Mouse (Mus musculus) spleen, adult 2 months (tissue): ENCODE measurements at regions not wholly inside any gene's neighbourhood (a gene's known extent, or its start where the extent isn't known, plus 50 kb on each side); places are given as distances from the start of the nearest gene placed in this dataset.

ENCODE experiments used
- DNase-seq, 2 experiments: peaks; one replicate each; pipeline versions ENCODE4 v3.0.0 to v3.0.0-alpha.2; 2012 to 2021; ENCODE audit warnings: low spot score in 2 of 2, low read depth in 1 of 2
- H3K27ac ChIP-seq: fragments of 200-500 bp; 2 replicates; pipeline ENCODE4 v1.5.1; 2012; ENCODE audit warnings: low read length, inconsistent platforms; ENCODE audit not compliant: insufficient read depth
- H3K27me3 ChIP-seq: fragments of 200-500 bp; 2 replicates; pipeline ENCODE4 v1.6.1; 2012; ENCODE audit warnings: mild to moderate bottlenecking, moderate library complexity, low read length, inconsistent platforms; ENCODE audit not compliant: control insufficient read depth, insufficient read depth
- H3K36me3 ChIP-seq: fragments of 200-500 bp; 2 replicates; pipeline ENCODE4 v1.6.1; 2012; ENCODE audit warnings: mild to moderate bottlenecking, low read length, inconsistent platforms; ENCODE audit not compliant: control insufficient read depth, insufficient read depth
- H3K4me1 ChIP-seq: fragments of 200-500 bp; 2 replicates; pipeline ENCODE4 v1.6.1; 2011; ENCODE audit warnings: inconsistent platforms; ENCODE audit not compliant: control insufficient read depth, insufficient read depth, insufficient read length
- H3K4me3 ChIP-seq: fragments of 200-500 bp; 2 replicates; pipeline ENCODE4 v1.5.1; 2011; ENCODE audit warnings: mild to moderate bottlenecking, inconsistent platforms; ENCODE audit not compliant: insufficient read depth, insufficient read length; ENCODE audit errors: extremely low read depth
- CTCF ChIP-seq: fragments of 200-500 bp; IDR thresholded peaks from 2 replicates; pipeline ENCODE4 v1.5.1; 2011; ENCODE audit warnings: mild to moderate bottlenecking, inconsistent platforms; ENCODE audit not compliant: insufficient read depth, insufficient read length, insufficient replicate concordance; ENCODE audit errors: extremely low read depth
- POLR2A ChIP-seq: fragments of 200-500 bp; IDR thresholded peaks from 2 replicates; pipeline ENCODE4 v1.6.1; 2011; ENCODE audit warnings: low read depth, low read length, inconsistent platforms
- WGBS: fragments of 180-500 bp; shearing (Covaris S2); methylation state at CpG from one replicate; pipeline ENCODE4 v1.1.7; 2018; 5-methylcytosine and 5-hydroxymethylcytosine counted together

DNA sequence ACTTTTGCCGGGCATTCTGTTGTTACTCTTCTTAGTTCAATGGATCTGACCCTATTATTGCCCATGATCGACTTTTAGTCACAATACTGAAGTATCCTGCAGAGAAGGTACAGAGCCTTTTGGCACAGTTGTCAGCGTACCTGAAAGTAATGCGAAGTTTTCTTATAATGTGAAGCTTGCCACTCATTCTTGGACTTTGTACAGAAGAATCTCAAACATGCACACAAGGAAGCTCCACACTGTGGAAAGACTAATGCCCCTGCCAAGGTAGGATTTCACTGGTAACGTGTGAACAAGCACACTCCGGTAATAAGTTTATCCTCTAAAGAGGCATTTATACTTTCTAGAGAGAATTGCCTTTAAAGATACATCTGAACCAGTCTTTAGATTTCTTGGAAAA lies 108.8 kb downstream of the Gm9733 start:
- TF ChIP-seq POLR2A (no peak), CTCF (no peak)
- no peak overlapping the region for H3K27ac ChIP-seq
- WGBS = 92% methylated on average over 6 of the region's 6 CpGs
- H3K27me3 ChIP-seq = no peaks in the 10 kb centered on the region
- H3K36me3 ChIP-seq = no peaks in the 10 kb centered on the region
- no peaks in the 10 kb centered on the region for H3K4me1 ChIP-seq
- no peak overlapping the region for H3K4me3 ChIP-seq
- DNase-seq = no peak

DNA sequence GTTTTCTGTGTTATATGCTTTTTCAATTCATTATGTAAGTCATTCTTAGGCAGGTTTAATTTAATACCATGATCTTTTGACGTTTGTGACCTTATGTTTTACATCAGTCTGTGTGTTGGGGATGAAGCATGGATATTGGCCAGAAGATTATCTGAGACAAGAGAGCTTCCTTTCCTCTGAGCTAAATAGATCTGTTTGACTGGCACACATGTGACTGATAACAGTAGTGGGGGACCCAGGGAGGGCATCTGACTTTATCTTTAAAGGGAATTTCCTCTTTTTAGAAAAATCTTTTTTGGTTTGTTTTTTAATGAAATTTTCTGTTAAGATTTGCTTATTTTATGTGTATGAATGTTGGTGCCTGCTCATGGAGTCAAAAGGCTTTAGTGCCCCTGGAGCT lies 107.7 kb downstream of the Gm9733 start:
- no peaks in the 10 kb centered on the region for H3K27me3 ChIP-seq
- 18% methylated on average over 1 of the region's 1 CpGs for WGBS
- no peak overlapping the region for H3K27ac ChIP-seq
- no peak overlapping the region for H3K4me3 ChIP-seq
- TF ChIP-seq POLR2A (no peak), CTCF (no peak)
- no peak for DNase-seq
- no peaks in the 10 kb centered on the region for H3K4me1 ChIP-seq
- no peaks in the 10 kb centered on the region for H3K36me3 ChIP-seq

DNA sequence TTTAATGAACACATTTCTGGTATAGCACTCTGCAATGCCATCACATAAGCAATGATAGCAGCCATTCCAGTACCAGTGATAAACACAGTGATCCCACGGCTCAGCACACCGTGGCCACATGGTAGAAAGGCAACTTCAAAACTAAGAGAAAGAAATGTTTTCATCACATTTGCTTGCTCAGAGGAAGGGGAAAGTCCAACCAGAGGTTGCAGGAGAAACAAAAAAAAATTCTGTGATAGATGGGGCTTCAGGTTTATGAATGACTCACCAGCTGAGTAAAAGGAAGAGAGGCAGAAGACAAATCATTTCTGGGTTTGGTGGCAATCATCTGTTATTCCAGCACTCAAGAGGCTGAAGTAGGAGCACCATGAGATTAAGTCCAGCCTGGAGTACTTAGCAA lies 103.5 kb downstream of the Gm9733 start:
- WGBS = 79% methylated on average over 2 of the region's 2 CpGs
- H3K36me3 ChIP-seq = no peaks in the 10 kb centered on the region
- no peak overlapping the region for H3K4me3 ChIP-seq
- H3K4me1 ChIP-seq = no peaks in the 10 kb centered on the region
- H3K27ac ChIP-seq = no peak overlapping the region
- no peak for DNase-seq
- TF ChIP-seq POLR2A (no peak), CTCF (no peak)
- H3K27me3 ChIP-seq = no peaks in the 10 kb centered on the region

DNA sequence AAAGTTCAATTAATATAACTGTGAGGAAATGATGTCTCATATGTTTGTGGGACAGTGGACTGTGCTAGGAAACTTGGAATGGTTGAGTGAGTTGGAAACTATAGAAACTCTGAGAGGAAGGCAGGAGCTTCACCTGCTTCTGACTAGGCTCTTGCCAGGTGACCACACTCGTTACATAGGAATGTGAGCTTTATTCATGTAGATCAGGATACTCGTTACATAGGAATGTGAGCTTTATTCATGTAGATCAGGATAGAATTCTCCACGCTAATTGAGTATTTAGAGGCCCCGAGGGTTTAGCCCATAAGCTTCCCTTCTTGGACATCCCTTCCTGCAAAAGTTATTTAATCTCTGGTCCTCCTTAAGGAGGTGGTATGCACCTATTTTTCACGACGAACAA lies 101.9 kb downstream of the Gm9733 start:
- Histone ChIP-seq H3K27ac (no peak overlapping the region), H3K27me3 (no peaks in the 10 kb centered on the region), H3K4me3 (no peak overlapping the region), H3K4me1 (no peaks in the 10 kb centered on the region), H3K36me3 (no peaks in the 10 kb centered on the region)
- no peak for DNase-seq
- no peak for TF ChIP-seq POLR2A
- no peak for TF ChIP-seq CTCF
- WGBS = 88% methylated on average over 6 of the region's 6 CpGs

DNA sequence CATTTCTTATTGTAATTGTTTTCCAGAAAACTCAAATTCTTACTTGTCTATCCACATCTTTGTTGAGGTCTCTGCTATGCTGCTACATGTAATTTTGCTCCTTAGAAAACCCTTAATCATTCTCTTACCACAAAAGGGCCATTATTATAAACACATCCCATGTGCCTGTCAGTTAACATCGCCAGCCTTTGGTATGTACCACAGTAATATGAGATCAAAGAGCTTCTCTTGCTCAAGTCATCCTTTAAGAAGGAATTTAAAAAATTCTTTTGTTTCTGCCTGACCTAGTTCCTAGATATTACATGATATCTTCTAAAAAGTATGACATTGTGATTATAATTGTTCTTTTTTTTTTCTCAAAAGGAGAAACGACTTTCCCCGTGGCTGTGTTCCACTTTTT lies 100.7 kb downstream of the Gm9733 start:
- Histone ChIP-seq H3K27me3 (no peaks in the 10 kb centered on the region), H3K4me3 (no peak overlapping the region), H3K27ac (no peak overlapping the region), H3K4me1 (no peaks in the 10 kb centered on the region), H3K36me3 (no peaks in the 10 kb centered on the region)
- no peak for TF ChIP-seq CTCF
- no peak for TF ChIP-seq POLR2A
- DNase-seq = no peak
- 32% methylated on average over 3 of the region's 3 CpGs for WGBS

DNA sequence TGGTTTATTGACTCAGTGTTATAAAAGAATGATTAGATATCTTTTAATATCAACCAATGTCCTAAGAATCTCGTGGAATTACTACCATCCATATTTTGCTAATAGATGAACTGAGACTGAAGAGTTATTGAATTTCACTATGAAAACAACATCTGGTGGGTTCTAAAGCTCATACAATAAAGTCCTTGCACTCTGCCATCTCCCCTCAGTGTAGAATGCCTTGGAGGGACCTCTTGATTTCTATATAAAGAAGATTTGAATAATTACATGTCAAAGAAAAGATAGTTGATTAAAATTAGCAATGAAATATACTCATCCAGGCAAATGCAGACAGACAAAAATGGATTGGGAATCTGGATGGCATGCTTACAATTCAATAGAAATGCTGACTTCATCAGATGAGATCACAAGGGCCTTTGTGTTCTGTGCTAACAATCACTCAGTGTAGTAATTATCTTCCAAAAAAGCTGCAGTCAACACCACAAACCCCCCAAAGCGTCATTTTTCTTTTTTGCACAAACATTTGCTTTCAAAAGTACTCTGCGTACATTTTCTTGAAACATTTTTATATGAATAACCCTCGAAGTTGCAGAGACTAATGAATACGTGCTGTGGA lies 94.2 kb downstream of the Gm9733 start:
- 89% methylated on average over 5 of the region's 5 CpGs for WGBS
- no peaks in the 10 kb centered on the region for H3K27me3 ChIP-seq
- DNase-seq = no peak
- no peaks in the 10 kb centered on the region for H3K36me3 ChIP-seq
- no peak overlapping the region for H3K27ac ChIP-seq
- no peaks in the 10 kb centered on the region for H3K4me1 ChIP-seq
- no peak overlapping the region for H3K4me3 ChIP-seq
- TF ChIP-seq POLR2A (no peak), CTCF (no peak)

DNA sequence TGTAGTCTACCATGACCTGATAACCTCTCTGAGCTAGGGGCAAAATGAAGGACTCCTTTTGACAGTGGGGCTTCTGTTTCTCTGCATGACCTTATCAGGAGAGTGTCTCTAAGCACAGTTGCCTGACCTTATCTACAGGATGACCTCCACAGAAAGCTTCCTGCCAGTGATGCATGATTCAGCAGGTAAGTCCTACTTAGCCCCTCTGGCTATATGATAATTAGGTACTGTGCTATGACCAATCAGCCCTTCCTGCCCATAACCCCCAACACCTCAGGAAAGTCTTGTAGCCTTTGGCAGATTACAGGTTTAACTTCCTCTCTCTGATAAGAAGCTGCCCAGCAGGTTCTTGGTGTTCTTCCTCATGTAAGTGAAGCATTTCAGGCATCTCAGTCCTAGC lies 89.7 kb downstream of the Gm9733 start:
- TF ChIP-seq POLR2A (no peak), CTCF (no peak)
- Histone ChIP-seq H3K27ac (no peak overlapping the region), H3K4me1 (no peaks in the 10 kb centered on the region), H3K36me3 (no peaks in the 10 kb centered on the region), H3K4me3 (no peak overlapping the region), H3K27me3 (no peaks in the 10 kb centered on the region)
- no peak for DNase-seq
